Mouse (Mus musculus): Measurements from ENCODE around the gene Gm20388. TPM values are rescaled to one million over a fixed set of nuclear protein-coding genes. Genes with fewer than 3 reads are reported as not detected.

The Gm20388 gene
- total RNA-seq, 2 experiments from 2014 or later: 2.2 to 7.6 TPM

DNA sequence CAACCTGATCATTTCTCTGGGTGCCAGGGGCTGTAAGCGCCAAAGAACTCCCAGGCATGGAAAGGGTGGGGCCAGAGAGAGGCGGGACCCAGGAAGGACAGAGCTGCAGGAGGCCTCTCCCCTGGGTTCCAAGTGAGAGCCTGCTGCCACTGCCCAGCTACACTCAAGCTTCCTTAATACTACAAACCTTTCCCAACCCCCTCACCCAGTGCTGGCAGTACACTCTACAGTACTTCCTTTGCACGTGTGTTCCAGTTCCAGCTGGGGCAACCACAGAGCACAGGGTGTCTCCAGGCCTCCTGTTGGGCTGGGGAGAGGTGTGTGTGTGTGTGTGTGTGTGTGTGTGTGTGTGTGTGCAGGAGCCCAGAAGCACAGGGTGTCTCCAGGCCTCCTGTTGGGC is 374.4 kb downstream of the Gm20388 start:
- no peak for TF ChIP-seq CTCF (conservative IDR thresholded peaks at IDR 0.05)
- Histone ChIP-seq H3K27ac (peak overlapping the region; percentile 72), H3K4me3 (no peak overlapping the region)
- no peak for DNase-seq (ENCODE audit: low spot score in 2 of 2)

DNA sequence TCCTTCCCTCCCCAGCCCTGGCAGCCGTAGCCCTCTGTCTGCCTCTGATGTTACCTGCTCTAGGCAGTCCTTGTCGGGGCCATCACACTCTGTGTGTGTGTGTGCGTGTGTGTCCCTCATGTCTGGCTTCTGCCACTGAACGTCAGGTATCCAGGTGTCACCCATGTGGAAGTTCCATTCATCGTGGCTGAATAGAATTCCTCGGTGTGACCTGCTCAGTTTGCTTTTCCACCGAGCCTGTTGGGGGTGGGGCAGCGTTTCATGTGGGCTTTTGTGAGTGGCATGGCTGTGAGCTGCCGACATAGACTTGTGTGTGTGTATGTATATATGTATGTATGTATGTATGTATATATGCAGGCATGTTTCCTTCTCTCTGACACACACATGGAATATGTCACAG is 375.2 kb downstream of the Gm20388 start:
- Histone ChIP-seq H3K4me3 (no peak overlapping the region), H3K27ac (peak overlapping the region; percentile 60; the same call in 1 of the 2 replicates)
- no peak for TF ChIP-seq CTCF (conservative IDR thresholded peaks at IDR 0.05)
- peak in 1 of 2 experiments; percentile 9 for DNase-seq (ENCODE audit: low spot score in 2 of 2)

DNA sequence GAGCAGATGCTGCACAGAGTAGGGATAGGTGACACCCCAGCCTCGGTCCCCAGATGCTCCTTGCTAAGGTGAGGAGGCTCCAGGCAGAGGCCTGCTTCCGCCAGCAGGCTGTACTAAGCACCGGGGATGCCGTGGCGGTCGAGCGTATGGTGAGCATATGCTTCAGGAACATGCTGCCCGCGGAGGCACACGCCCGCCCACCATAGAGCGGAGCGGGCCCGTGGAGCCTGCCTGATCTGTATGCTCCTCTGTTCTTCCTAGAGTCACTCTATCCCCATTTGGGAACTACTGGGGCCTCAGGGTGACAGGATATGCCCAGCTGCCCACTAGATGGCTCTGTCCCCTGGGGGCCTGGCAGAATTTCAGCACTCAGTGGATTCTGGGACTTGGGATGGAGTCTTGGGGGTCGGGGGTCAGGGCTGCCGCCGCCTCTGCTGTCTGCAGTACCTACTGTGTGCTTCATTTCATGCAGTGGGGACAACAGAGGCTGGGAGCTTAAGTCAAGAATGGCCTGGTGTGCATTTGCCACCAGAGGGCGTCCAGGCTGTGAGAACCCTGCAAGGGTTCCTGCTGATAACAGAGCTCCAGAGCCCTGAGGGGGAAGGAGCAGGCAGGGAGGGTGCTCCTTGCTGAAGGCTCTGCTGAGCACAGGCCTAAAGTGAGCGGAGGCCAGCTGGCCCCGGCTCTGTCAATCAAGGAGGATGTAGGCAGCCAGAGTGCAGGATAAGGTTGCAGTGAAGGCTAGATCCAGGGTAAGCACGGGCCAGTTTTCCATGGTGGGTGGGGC is 377.7 kb downstream of the Gm20388 start:
- peak; percentile 89 for TF ChIP-seq CTCF (conservative IDR thresholded peaks at IDR 0.05)
- peak in 1 of 2 experiments; percentile 65 for DNase-seq (ENCODE audit: low spot score in 2 of 2)
- H3K27ac ChIP-seq: peak overlapping the region; percentile 91
- H3K4me3 ChIP-seq: no peak overlapping the region

DNA sequence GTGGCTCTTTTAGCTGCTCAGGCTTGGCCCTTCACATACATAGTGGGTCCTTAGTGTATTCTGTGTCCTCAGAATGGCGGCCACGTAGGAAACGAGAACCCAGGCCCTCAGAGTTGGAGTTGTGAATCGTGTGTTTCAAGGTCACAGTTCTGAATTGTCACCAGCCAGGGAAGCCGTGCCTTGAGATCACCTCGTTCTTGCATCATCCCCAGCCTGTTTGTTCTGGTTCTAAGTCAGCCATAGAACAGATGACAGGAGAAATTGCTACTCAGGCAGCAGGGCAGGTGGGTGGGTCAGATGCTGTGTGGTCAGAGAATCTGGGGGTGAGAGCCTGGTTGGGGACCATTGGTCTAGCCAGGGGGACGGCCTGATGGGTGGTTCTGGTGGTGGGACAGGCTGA is 378.6 kb downstream of the Gm20388 start:
- no peak for TF ChIP-seq CTCF (conservative IDR thresholded peaks at IDR 0.05)

DNA sequence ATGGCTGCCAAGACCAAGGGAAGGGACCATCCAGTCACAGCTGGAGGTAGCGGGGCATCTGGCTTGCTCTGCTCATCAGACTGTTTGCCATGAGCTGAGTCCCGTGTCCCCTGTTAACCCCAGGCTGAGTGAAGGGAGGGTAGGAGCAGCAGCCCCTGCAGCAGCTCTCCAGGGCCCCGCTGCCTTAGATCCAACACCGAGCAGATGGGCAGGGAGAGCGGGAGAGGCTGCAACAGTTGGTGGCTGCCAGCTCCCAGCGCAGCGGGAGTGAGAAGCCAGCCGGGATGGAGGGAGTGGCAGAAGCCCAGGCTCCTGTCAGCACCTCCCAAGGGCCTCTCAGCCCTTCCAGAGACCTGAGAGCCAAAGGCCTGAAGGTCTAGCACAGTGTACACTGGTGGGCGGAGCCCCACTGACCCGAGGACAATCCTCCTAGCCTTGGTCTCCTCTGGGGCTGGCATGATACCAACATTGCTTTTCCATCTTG is 379.1 kb downstream of the Gm20388 start:
- Histone ChIP-seq H3K4me3 (no peak overlapping the region), H3K27ac (peak overlapping the region; percentile 91)
- peak; percentile 66 to 78 for DNase-seq (ENCODE audit: low spot score in 2 of 2)
- no peak for TF ChIP-seq CTCF (conservative IDR thresholded peaks at IDR 0.05)

More for the DNA sequence above, 378.6 kb downstream of the Gm20388 start:
- Histone ChIP-seq H3K27ac (peak overlapping the region; percentile 91), H3K4me3 (no peak overlapping the region)
- no peak for DNase-seq (ENCODE audit: low spot score in 2 of 2)

DNA sequence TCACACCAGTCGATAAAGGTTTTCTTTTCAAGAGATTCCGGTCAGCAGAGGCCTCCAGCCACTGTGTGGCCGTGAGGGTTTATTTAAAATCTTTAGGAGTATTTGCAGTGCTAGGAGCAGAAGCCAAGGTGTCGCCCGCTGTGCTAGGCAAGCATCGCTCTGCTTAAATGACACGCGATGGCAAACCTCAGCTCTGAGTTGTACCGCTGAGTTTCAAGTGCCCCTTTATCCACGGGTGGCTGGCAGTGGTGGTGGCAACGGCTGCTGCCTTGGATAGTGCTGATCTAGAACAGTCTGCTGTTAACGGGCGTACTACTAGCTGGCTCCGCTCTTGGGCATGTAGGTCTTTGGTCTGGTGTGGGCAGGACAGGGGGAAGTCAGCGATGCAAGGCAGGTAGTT is 380.0 kb downstream of the Gm20388 start:
- no peak for TF ChIP-seq CTCF (conservative IDR thresholded peaks at IDR 0.05)
- Histone ChIP-seq H3K4me3 (no peak overlapping the region), H3K27ac (peak overlapping the region; percentile 91)
- no peak for DNase-seq (ENCODE audit: low spot score in 2 of 2)

DNA sequence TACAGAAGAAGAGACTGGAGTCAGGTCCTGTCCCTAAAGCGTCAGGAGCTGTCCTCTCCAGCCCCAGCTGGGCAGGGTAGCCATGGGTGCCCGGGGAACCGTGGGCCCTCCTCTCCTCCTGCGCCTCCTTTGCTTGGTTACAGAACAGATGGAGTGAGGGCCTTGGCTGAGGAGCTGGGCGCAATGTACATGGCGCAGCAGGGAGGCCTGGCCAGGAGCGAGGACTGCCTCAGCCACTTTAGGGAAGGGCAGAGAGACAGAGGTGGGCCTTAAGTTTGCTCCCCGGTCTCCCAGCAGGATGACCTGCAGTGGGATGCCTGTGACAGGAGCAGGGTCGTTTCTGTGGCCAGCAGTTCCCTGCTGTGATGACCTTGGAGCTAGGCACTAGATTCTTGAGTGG is 381.0 kb downstream of the Gm20388 start:
- Histone ChIP-seq H3K4me3 (no peak overlapping the region), H3K27ac (peak overlapping the region; percentile 91)
- no peak for TF ChIP-seq CTCF (conservative IDR thresholded peaks at IDR 0.05)
- no peak for DNase-seq (ENCODE audit: low spot score in 2 of 2)

DNA sequence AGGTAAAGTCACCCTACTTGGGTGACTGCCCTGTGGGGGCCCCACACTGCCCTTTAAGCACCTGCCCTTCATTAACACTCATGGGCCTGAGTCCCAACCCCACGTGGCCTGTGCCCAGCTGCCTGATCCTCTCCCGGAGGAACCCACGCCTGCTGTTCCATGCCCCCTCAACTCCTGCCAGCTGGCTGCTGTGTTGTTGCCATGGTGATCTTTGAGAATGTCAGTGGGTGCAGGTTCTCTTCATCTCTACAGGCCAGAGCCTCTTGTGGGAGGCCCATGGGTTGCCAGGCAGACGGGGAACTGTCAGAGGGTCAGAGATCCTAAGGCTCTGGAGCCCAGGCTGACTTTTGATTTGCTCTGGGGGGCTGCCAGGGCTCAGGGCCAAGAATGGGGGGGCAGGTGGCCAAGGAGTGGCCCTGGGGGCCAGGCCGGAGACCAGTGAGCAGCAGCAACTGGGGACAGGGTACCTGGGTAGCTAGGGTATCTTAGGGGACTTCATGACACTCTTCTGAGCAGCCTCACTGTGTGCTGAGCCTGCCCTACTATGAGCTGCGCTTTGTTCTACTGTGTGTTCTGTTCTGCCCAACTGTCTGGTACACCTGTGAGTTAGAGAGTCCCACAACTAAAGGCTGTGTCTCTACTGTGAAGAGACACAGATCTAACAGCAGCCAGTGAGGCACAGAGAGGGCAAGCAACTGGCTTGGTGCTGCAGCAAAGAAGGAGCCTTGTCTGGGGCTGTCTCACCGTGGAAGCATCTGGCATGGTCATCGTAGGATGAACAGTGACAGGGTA is 381.9 kb downstream of the Gm20388 start:
- H3K27ac ChIP-seq: peak overlapping the region; percentile 91
- no peak overlapping the region for H3K4me3 ChIP-seq
- DNase-seq (ENCODE audit: low spot score in 2 of 2): peak; percentile 74 to 81
- no peak for TF ChIP-seq CTCF (conservative IDR thresholded peaks at IDR 0.05)

DNA sequence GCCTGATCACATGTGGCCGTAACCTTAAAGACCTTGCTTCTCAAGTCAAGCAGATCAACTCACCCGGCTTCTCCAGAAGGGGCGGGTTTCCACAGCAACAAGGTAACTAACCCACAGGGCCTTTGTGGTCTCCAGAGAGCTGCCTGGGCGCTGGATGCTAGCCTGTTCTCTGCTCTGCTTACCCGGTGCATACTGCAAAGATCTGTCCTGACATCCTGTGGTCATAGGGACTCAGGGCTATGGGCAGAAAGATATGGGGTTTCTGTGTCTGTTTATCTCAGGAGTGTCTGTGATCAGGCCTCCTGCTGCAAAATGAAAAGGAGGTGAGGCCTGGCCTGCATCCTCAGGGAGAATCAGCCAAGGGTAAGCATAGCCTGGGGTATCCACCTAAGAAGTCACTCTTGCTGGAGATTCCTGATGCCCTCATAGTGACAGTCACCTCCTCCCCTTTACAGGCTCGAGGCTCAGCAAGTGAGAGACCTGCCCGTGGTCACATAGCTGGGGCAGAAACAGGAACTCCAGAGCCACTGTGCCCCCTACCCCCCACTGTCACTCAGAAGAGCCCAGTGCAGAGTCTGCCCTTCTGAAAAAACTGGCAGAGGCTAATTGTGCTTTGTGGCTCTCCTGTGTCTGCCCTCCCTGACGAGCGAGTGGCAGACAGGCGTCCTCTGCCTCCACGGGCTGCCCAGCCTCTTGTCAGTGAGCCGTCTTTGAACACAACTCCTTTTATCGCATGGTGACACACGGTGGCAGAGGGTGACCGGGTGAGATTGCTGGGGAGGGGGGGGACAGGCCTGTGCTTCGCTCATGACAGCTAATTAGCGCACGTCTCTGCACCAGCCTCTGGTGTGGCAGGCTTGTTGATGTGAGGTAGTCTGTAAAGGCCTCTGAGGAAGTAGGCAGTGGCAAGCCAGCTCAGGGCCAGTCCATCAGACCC is 383.0 kb downstream of the Gm20388 start:
- no peak for TF ChIP-seq CTCF (conservative IDR thresholded peaks at IDR 0.05)
- no peak overlapping the region for H3K4me3 ChIP-seq
- H3K27ac ChIP-seq: peak overlapping the region; percentile 91
- peak in 1 of 2 experiments; percentile 10 for DNase-seq (ENCODE audit: low spot score in 2 of 2)

DNA sequence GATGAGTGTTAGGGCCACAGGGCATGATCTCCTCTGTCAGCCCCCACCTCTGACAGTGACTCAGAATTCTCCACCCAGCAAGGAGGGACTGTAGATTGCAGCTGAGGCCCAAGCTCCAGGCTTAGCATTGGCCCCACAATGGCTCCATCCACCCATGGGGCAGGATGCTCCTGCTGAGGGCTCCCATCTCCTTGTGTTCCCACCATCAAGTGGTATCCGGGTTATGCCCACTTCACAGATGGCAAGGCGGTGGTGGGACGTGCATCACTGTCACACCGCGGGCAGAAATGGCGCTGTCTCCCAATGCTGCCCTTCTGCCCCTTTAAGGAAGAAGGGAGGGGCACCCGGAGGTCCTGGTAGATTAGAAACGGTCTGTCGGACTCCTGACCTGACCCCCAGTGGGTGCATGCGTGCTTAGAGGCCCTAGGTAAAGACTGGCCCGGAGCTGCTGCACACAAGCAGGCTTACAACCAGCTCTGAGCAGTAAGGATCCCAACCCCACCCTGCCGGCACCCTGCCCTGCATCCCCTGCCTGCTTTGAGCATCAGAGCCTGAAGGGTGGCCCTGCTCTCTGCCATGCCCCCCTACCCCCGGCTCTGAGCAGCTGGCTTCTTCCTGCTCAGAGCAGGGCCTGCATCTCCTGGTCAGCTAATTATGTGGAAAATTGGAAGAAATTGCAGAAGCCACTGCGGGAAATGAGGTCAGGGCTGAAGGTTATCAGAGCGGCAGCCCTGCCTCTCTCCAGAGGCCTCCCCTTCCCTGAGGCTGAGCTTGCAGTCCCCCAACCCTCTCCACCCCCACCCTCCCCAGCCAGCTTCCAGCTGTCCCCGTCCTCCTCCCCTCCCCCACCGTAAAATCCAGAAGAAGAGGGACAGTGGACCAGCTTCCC is 384.6 kb downstream of the Gm20388 start:
- no peak for DNase-seq (ENCODE audit: low spot score in 2 of 2)
- H3K27ac ChIP-seq: peak overlapping the region; percentile 91
- H3K4me3 ChIP-seq: no peak overlapping the region
- no peak for TF ChIP-seq CTCF (conservative IDR thresholded peaks at IDR 0.05)

DNA sequence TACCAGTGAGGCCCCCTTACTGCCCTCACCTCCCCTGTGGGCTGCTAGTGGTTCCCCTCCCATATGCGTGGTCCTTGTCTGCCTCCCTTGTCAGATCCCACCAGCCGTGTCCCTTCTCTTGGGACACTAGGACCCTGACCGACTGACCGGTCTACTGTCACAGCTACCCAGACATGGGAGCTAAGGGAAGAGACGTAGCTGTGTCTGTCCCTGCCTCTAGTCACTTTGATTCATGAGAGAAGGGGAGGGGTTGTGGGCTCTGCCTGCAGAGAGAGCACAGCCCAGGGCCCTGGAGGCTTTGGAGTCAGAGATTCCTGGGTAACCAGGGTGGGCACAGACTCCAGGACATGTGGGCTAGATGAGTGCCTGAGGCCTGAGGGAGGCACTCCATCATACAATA is 386.4 kb downstream of the Gm20388 start:
- no peak overlapping the region for H3K4me3 ChIP-seq
- TF ChIP-seq CTCF (conservative IDR thresholded peaks at IDR 0.05): no peak
- H3K27ac ChIP-seq: peak overlapping the region; percentile 36; the same call in 1 of the 2 replicates
- no peak for DNase-seq (ENCODE audit: low spot score in 2 of 2)
